Mouse (Mus musculus) ES-Bruce4 (cell line): ENCODE data around the gene Hist1h2bj.

Experiments used
- CTCF ChIP-seq: IDR thresholded peaks from one replicate; pipeline ENCODE4 v1.8.1; 2011; ENCODE audit warnings: low read depth, low read length
- EP300 ChIP-seq: IDR thresholded peaks from 2 replicates; pipeline ENCODE4 v1.6.1; 2011; ENCODE audit warnings: low read depth, low read length; ENCODE audit not compliant: insufficient read depth
- POLR2A ChIP-seq: IDR thresholded peaks from one replicate; pipeline ENCODE4 v1.8.1; 2011; ENCODE audit warnings: low read length; ENCODE audit not compliant: insufficient read depth

GRCm38 (mm10) chr13:22026058-22027031 lies 16.7 kb upstream of the Hist1h2bj start:
- no peak for TF ChIP-seq CTCF
- no peak for TF ChIP-seq EP300
- TF ChIP-seq POLR2A = no peak
